Mouse (Mus musculus): ENCODE data around the gene Dnaja4. TPM values are rescaled to one million over a fixed set of nuclear protein-coding genes. Genes with fewer than 3 reads are reported as not detected.
"Not testable (repeated sequence)": the region's sequence is repeated elsewhere in the genome, so short reads cannot be mapped to it uniquely, and the experiment has no call there.

Dnaja4 gene
- polyA plus RNA-seq, 1 experiment from 2014 or later: 3.4 TPM

DNA sequence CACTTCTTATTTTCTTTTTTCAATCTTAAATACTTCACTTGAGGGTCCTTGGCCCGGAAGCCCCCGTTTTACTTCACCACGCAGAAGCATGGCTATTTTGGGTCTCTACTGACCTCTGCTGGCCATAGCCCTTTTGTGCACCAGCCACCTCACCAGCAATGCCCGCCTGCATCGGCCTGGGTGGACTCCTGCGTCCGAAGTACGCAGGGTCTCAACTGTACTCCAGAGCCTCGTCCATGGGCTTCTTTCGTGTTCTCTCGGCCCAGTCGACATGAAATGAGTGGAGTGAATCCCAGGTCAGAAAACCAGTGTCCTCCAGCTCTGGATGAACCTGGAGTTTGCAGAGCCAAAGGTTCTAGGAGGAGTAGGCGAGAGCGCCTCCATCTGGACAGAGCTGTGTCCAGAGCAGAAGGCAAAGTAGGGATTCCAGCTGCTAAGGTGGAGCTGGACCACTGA is 22.1 kb upstream of the Dnaja4 start:
- Histone ChIP-seq H3K4me3 (ENCODE audit: low read depth, low read length) (peak overlapping the region; percentile 28), H3K36me3 (ENCODE audit: control insufficient read depth, insufficient read depth) (no peaks in the 10 kb centered on the region), H3K27ac (ENCODE audit: low read depth, low read length) (no peak overlapping the region), H3K9ac (ENCODE audit: low read depth, low read length) (no peak overlapping the region), H3K4me2 (replicated peaks; ENCODE audit: low read depth) (peak overlapping the region; percentile 68), H3K9me3 (ENCODE audit: control insufficient read depth) (no peaks in the 10 kb centered on the region), H3K27me3 (replicated peaks; ENCODE audit: control insufficient read depth, insufficient read depth, low read length) (no peaks in the 10 kb centered on the region), H3K4me1 (replicated peaks; ENCODE audit: control insufficient read depth, insufficient read depth, low read length) (no peaks in the 10 kb centered on the region)
- no peak for ATAC-seq
- TF ChIP-seq CTCF (IDR thresholded peaks at IDR 0.05; ENCODE audit: low read depth): peak; percentile 81
- 2% methylated on average over 14 of the region's 14 CpGs for WGBS

- H3K4me1 ChIP-seq (replicated peaks; ENCODE audit: control insufficient read depth, insufficient read depth, low read length): no peaks in the 10 kb centered on the region
- H3K4me3 ChIP-seq (ENCODE audit: low read depth, low read length): no peak overlapping the region
- no peak overlapping the region for H3K4me2 ChIP-seq (replicated peaks; ENCODE audit: low read depth)
- no peak overlapping the region for H3K27ac ChIP-seq (ENCODE audit: low read depth, low read length)
- WGBS: 47% methylated on average over 2 of the region's 4 CpGs
- H3K9ac ChIP-seq (ENCODE audit: low read depth, low read length): no peak overlapping the region
- ATAC-seq: no peak
- H3K27me3 ChIP-seq (replicated peaks; ENCODE audit: control insufficient read depth, insufficient read depth, low read length): no peaks in the 10 kb centered on the region
- no peak for TF ChIP-seq CTCF (IDR thresholded peaks at IDR 0.05; ENCODE audit: low read depth)
- H3K9me3 ChIP-seq (ENCODE audit: control insufficient read depth): no peaks in the 10 kb centered on the region
- no peaks in the 10 kb centered on the region for H3K36me3 ChIP-seq (ENCODE audit: control insufficient read depth, insufficient read depth)
These were observed 15.8 kb upstream of the Dnaja4 start for GRCm38 (mm10) chr9:54682846-54683245.

DNA sequence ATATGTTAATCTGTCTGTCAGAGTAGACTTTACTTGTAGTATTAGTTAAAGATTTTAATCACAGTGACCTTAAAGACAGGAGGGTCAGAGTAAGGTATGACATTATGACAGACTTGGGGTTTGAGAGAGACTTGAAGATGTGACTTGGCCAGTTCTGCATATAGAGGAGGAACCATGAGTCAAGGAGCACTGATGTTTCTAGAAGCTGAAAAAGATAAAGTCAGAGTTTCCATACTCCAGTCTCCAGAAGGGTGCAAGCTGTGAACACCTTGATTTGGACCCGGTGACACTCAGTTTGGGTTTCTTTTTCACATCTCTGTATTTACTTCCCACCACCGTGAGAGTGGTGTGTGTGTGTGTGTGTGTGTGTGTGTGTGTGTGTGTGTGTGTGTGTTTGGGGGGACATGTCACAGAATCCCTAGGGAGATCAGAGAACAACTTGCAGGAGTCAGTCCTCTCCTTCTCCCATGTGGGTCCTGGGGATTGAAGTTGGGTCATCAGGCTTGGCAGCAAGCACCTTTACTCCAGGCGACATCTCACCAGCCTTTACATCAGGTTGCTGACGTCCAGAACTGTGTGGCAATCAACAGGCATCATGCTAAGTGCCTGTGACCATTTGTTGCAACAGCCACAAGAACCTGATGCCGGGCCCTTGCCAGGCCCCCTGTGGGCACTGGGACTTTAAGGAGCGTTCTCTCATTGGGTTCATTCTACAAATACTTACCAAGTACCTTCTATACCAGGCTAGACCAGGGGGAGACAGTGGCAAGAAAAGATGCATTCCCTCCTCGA is 14.7 kb upstream of the Dnaja4 start:
- H3K27me3 ChIP-seq (replicated peaks; ENCODE audit: control insufficient read depth, insufficient read depth, low read length): no peaks in the 10 kb centered on the region
- H3K4me2 ChIP-seq (replicated peaks; ENCODE audit: low read depth): no peak overlapping the region
- H3K27ac ChIP-seq (ENCODE audit: low read depth, low read length): no peak overlapping the region
- no peak overlapping the region for H3K4me3 ChIP-seq (ENCODE audit: low read depth, low read length)
- no peaks in the 10 kb centered on the region for H3K36me3 ChIP-seq (ENCODE audit: control insufficient read depth, insufficient read depth)
- no peak for ATAC-seq
- H3K4me1 ChIP-seq (replicated peaks; ENCODE audit: control insufficient read depth, insufficient read depth, low read length): no peaks in the 10 kb centered on the region
- TF ChIP-seq CTCF (IDR thresholded peaks at IDR 0.05; ENCODE audit: low read depth): no peak
- no peaks in the 10 kb centered on the region for H3K9me3 ChIP-seq (ENCODE audit: control insufficient read depth)
- WGBS: 70% methylated on average over 7 of the region's 7 CpGs
- H3K9ac ChIP-seq (ENCODE audit: low read depth, low read length): no peak overlapping the region

GRCm38 (mm10) chr9:54687246-54688236 is 11.1 kb upstream of the Dnaja4 start:
- no peaks in the 10 kb centered on the region for H3K36me3 ChIP-seq (ENCODE audit: control insufficient read depth, insufficient read depth)

GRCm38 (mm10) chr9:54689446-54689845 is 9.2 kb upstream of the Dnaja4 start:
- Histone ChIP-seq H3K4me3 (ENCODE audit: low read depth, low read length) (no peak overlapping the region), H3K36me3 (ENCODE audit: control insufficient read depth, insufficient read depth) (no peaks in the 10 kb centered on the region), H3K27ac (ENCODE audit: low read depth, low read length) (no peak overlapping the region), H3K9me3 (ENCODE audit: control insufficient read depth) (no peaks in the 10 kb centered on the region), H3K4me2 (replicated peaks; ENCODE audit: low read depth) (no peak overlapping the region), H3K4me1 (replicated peaks; ENCODE audit: control insufficient read depth, insufficient read depth, low read length) (no peaks in the 10 kb centered on the region), H3K27me3 (replicated peaks; ENCODE audit: control insufficient read depth, insufficient read depth, low read length) (no peaks in the 10 kb centered on the region), H3K9ac (ENCODE audit: low read depth, low read length) (no peak overlapping the region)
- no peak for TF ChIP-seq CTCF (IDR thresholded peaks at IDR 0.05; ENCODE audit: low read depth)
- no peak for ATAC-seq
- WGBS: 77% methylated on average over 8 of the region's 8 CpGs

More at GRCm38 (mm10) chr9:54687246-54688236, 11.1 kb upstream of the Dnaja4 start:
- Histone ChIP-seq H3K4me3 (ENCODE audit: low read depth, low read length) (no peak overlapping the region), H3K27me3 (replicated peaks; ENCODE audit: control insufficient read depth, insufficient read depth, low read length) (no peaks in the 10 kb centered on the region), H3K27ac (ENCODE audit: low read depth, low read length) (no peak overlapping the region), H3K9ac (ENCODE audit: low read depth, low read length) (no peak overlapping the region), H3K4me2 (replicated peaks; ENCODE audit: low read depth) (no peak overlapping the region), H3K4me1 (replicated peaks; ENCODE audit: control insufficient read depth, insufficient read depth, low read length) (no peaks in the 10 kb centered on the region), H3K9me3 (ENCODE audit: control insufficient read depth) (no peaks in the 10 kb centered on the region)
- no peak for TF ChIP-seq CTCF (IDR thresholded peaks at IDR 0.05; ENCODE audit: low read depth)
- no peak for ATAC-seq
- 64% methylated on average over 14 of the region's 14 CpGs for WGBS

DNA sequence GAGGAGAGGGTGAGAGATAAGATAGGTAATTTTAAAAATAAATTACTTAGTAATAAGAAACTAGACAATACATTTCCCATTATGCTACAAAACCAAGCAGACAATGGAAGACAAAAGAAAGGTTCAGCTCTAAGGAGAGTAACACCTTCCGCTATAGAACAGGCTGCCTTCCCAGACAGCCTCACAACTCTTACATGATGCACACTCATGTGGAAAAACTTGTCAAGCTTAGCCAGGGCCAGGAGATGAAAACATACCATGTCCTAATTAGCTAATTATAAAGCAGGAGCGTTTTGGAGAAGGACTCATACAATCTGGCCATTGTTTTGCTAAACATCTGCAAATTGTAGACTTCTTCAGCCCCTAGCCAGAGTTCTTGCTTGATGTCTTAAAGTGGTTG is 8.0 kb upstream of the Dnaja4 start:
- not testable (repeated sequence) for H3K4me3 ChIP-seq (ENCODE audit: low read depth, low read length); H3K4me1 ChIP-seq (replicated peaks; ENCODE audit: control insufficient read depth, insufficient read depth, low read length); H3K36me3 ChIP-seq (ENCODE audit: control insufficient read depth, insufficient read depth); H3K9me3 ChIP-seq (ENCODE audit: control insufficient read depth); ATAC-seq; H3K4me2 ChIP-seq (replicated peaks; ENCODE audit: low read depth); H3K27me3 ChIP-seq (replicated peaks; ENCODE audit: control insufficient read depth, insufficient read depth, low read length); H3K27ac ChIP-seq (ENCODE audit: low read depth, low read length); H3K9ac ChIP-seq (ENCODE audit: low read depth, low read length)
- WGBS: 82% methylated on average over 2 of the region's 2 CpGs
